In the genomic region with DNA sequence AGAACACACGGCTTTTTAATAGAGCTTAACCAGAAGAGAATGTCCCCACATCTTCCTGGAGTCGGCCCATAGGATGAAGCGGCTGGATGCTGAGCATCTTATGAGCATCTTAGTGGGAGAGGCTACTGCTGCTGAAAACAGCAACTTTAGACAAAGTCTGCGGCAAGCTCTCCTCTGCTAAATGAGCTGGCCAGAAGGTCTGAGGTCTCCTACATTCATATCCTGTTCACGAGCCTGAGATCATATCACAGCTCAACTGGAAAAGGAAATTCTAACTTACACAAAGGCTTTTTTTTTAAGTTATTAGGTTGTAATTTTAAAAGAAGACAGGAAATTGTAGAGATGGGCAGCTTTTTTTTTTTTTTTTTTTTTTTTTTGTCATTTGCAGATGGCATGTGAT, we compare ENCODE assay signal across 22 mouse cellular contexts. TPM values are rescaled to one million over a fixed set of nuclear protein-coding genes. Genes with fewer than 3 reads are reported as not detected.
DNase-seq lines count a peak whose midpoint lies in the region; ATAC-seq and TF ChIP-seq lines count a peak whose summit lies in the region.
"Had no signal": no experiment of that assay in that cellular context is flagged by ENCODE, and none has a peak within 500 bp of the region (broad histone marks: within the 10 kb centered on the region; RNA-seq: fewer than 3 reads in every experiment).

No protein-coding gene starts in this region.

- H3K27me3 ChIP-seq in midbrain, embryonic 11.5 days (ENCODE audit: control insufficient read depth, insufficient read depth, low read length) = no peaks in the 10 kb centered on the region
- H3K27me3 ChIP-seq in midbrain, embryonic 14.5 days (ENCODE audit: control insufficient read depth, insufficient read depth, low read length) = no peaks in the 10 kb centered on the region
- no peaks in the 10 kb centered on the region for H3K27me3 ChIP-seq in limb, embryonic 10.5 days (ENCODE audit: low read depth, poor library complexity, severe bottlenecking)
- H3K27me3 ChIP-seq in limb, embryonic 15.5 days = no peaks in the 10 kb centered on the region
- no peaks in the 10 kb centered on the region for H3K27me3 ChIP-seq in thymus, adult 2 months (ENCODE audit: control insufficient read depth, insufficient read depth, low read length)
- H3K27me3 ChIP-seq: embryonic facial prominence, embryonic 13.5 days; embryonic facial prominence, embryonic 15.5 days; forebrain, embryonic 13.5 days; forebrain, embryonic 15.5 days had no signal

- H3K4me1 ChIP-seq in midbrain, embryonic 11.5 days (ENCODE audit: control insufficient read depth, insufficient read depth, low read length) = no peaks in the 10 kb centered on the region
- H3K4me1 ChIP-seq in midbrain, embryonic 14.5 days (ENCODE audit: control insufficient read depth, insufficient read depth, low read length) = no peaks in the 10 kb centered on the region
- peaks cover 77% of the 10 kb centered on the region for H3K4me1 ChIP-seq in limb, embryonic 10.5 days
- peaks cover 44% of the 10 kb centered on the region for H3K4me1 ChIP-seq in limb, embryonic 15.5 days
- no peaks in the 10 kb centered on the region for H3K4me1 ChIP-seq in thymus, adult 2 months (replicated peaks; ENCODE audit: control insufficient read depth, insufficient read depth, low read length)
- H3K4me1 ChIP-seq: forebrain, embryonic 13.5 days; forebrain, embryonic 15.5 days had no signal

- no peak for TF ChIP-seq POLR2A in thymus, adult 2 months (IDR thresholded peaks at IDR 0.05; ENCODE audit: control insufficient read depth, extremely low read depth, insufficient read depth, low read length, poor library complexity)

- no peak for ATAC-seq in midbrain, embryonic 11.5 days (ENCODE audit: low FRiP score)
- no peak for ATAC-seq in midbrain, embryonic 14.5 days (ENCODE audit: low FRiP score, low TSS enrichment)
- no peak for ATAC-seq in limb, embryonic 15.5 days (ENCODE audit: insufficient number of reproducible peaks, low FRiP score, low TSS enrichment, low read depth)
- ATAC-seq: forebrain, embryonic 13.5 days; forebrain, embryonic 15.5 days had no signal

- H3K36me3 ChIP-seq in midbrain, embryonic 11.5 days (ENCODE audit: control insufficient read depth, insufficient read depth, low read length) = no peaks in the 10 kb centered on the region
- no peaks in the 10 kb centered on the region for H3K36me3 ChIP-seq in midbrain, embryonic 14.5 days (ENCODE audit: control insufficient read depth, insufficient read depth, low read length)
- H3K36me3 ChIP-seq in limb, embryonic 10.5 days = peaks cover 35% of the 10 kb centered on the region
- H3K36me3 ChIP-seq in limb, embryonic 15.5 days = no peaks in the 10 kb centered on the region
- no peaks in the 10 kb centered on the region for H3K36me3 ChIP-seq in thymus, adult 2 months (ENCODE audit: control insufficient read depth, insufficient read depth, low read length)
- H3K36me3 ChIP-seq: embryonic facial prominence, embryonic 15.5 days; forebrain, embryonic 15.5 days had no signal

- whole genome bisulfite sequencing in midbrain, embryonic 11.5 days = 84% methylated on average over 5 of the region's 5 CpGs
- 91% methylated on average over 5 of the region's 5 CpGs for WGBS in midbrain, embryonic 14.5 days
- 76% methylated on average over 5 of the region's 5 CpGs for WGBS in limb, embryonic 10.5 days
- WGBS in limb, embryonic 15.5 days = 50% methylated on average over 5 of the region's 5 CpGs
- WGBS in thymus, adult 2 months = 84% methylated on average over 5 of the region's 5 CpGs

- intact Hi-C loops in gastrocnemius, adult 2 months (cut with DNase I) = no loop called here

- no peak for DNase-seq in gastrocnemius, adult 2 months
- DNase-seq in gastrocnemius, adult 8-10 months (ENCODE audit: low spot score in 2 of 2) = no peak
- DNase-seq in midbrain, embryonic 11.5 days (ENCODE audit: low spot score, missing footprints) = peak; percentile 73
- DNase-seq in midbrain, embryonic 14.5 days = no peak
- DNase-seq in limb, embryonic 10.5 days (ENCODE audit: low spot score) = peak; percentile 31
- no peak for DNase-seq in thymus, adult 2 months
- no peak for DNase-seq in frontal cortex, postnatal 10 days (ENCODE audit: low spot score in 2 of 2)
- DNase-seq: adrenal gland, adult 2 months; adrenal gland, postnatal 10 days; adrenal gland, postnatal 25 days; cerebellum, adult 11 months; cerebellum, adult 18-20 months; cerebellum, adult 8-10 months; cerebellum, adult 9-11 months; cerebellum, postnatal 14 days; cerebellum, postnatal 36 days had no signal

- no peak overlapping the region for H3K4me3 ChIP-seq in gastrocnemius, adult 2 months
- H3K4me3 ChIP-seq in midbrain, embryonic 11.5 days (ENCODE audit: low read depth, low read length) = no peak overlapping the region
- no peak overlapping the region for H3K4me3 ChIP-seq in midbrain, embryonic 14.5 days (replicated peaks; ENCODE audit: low read depth, low read length)
- no peak overlapping the region for H3K4me3 ChIP-seq in limb, embryonic 10.5 days
- H3K4me3 ChIP-seq in limb, embryonic 15.5 days = no peak overlapping the region
- no peak overlapping the region for H3K4me3 ChIP-seq in thymus, adult 2 months (ENCODE audit: control insufficient read depth, insufficient read depth, low read length)
- H3K4me3 ChIP-seq: embryonic facial prominence, embryonic 13.5 days; embryonic facial prominence, embryonic 15.5 days; forebrain, embryonic 13.5 days; forebrain, embryonic 15.5 days had no signal

- H3K9me3 ChIP-seq in midbrain, embryonic 11.5 days (ENCODE audit: control insufficient read depth, low read length) = no peaks in the 10 kb centered on the region; the same call in 1 of the 2 replicates
- no peaks in the 10 kb centered on the region for H3K9me3 ChIP-seq in midbrain, embryonic 14.5 days (ENCODE audit: control insufficient read depth, low read length)
- no peaks in the 10 kb centered on the region for H3K9me3 ChIP-seq in limb, embryonic 10.5 days (replicated peaks)
- H3K9me3 ChIP-seq in limb, embryonic 15.5 days = no peaks in the 10 kb centered on the region
- H3K9me3 ChIP-seq: embryonic facial prominence, embryonic 13.5 days; embryonic facial prominence, embryonic 15.5 days; forebrain, embryonic 13.5 days; forebrain, embryonic 15.5 days had no signal

- peak overlapping the region; percentile 38; the same call in 1 of the 2 replicates for H3K27ac ChIP-seq in gastrocnemius, adult 2 months
- H3K27ac ChIP-seq in midbrain, embryonic 11.5 days (ENCODE audit: low read depth, low read length) = no peak overlapping the region
- no peak overlapping the region for H3K27ac ChIP-seq in midbrain, embryonic 14.5 days (replicated peaks; ENCODE audit: low read depth, low read length)
- H3K27ac ChIP-seq in limb, embryonic 10.5 days = no peak overlapping the region
- H3K27ac ChIP-seq in limb, embryonic 15.5 days = 0 out of 2 replicates have a peak overlapping the region, but pooled peaks have one; percentile 22
- no peak overlapping the region for H3K27ac ChIP-seq in thymus, adult 2 months (ENCODE audit: control insufficient read depth, insufficient read depth, low read length)
- H3K27ac ChIP-seq: embryonic facial prominence, embryonic 13.5 days; forebrain, embryonic 13.5 days; forebrain, embryonic 15.5 days had no signal

- H3K4me2 ChIP-seq in midbrain, embryonic 11.5 days = no peak overlapping the region
- no peak overlapping the region for H3K4me2 ChIP-seq in midbrain, embryonic 14.5 days (ENCODE audit: low read length)
- H3K4me2 ChIP-seq in limb, embryonic 15.5 days = no peak overlapping the region
- H3K4me2 ChIP-seq: embryonic facial prominence, embryonic 15.5 days; forebrain, embryonic 13.5 days; forebrain, embryonic 15.5 days had no signal

- no peak for TF ChIP-seq CTCF in gastrocnemius, adult 2 months (IDR thresholded peaks at IDR 0.05)
- TF ChIP-seq CTCF in thymus, adult 2 months (IDR thresholded peaks at IDR 0.05; ENCODE audit: borderline replicate concordance, control insufficient read depth, extremely low read depth, insufficient read depth, low read length, poor library complexity) = no peak

- no peak overlapping the region for H3K9ac ChIP-seq in midbrain, embryonic 11.5 days (ENCODE audit: low read length)
- H3K9ac ChIP-seq in midbrain, embryonic 14.5 days (replicated peaks; ENCODE audit: low read length) = no peak overlapping the region
- no peak overlapping the region for H3K9ac ChIP-seq in limb, embryonic 15.5 days
- H3K9ac ChIP-seq: embryonic facial prominence, embryonic 13.5 days; embryonic facial prominence, embryonic 15.5 days; forebrain, embryonic 13.5 days; forebrain, embryonic 15.5 days had no signal

RNA-seq across cellular contexts. Expression of a gene that starts 33.2 kb away (rescaled TPM):
- 10 to 100 TPM in 1 of 2 experiments, 1 to 10 TPM in 1; 5.3 to 13.8 TPM for total RNA-seq in gastrocnemius, adult 2 months (2021)
- total RNA-seq in gastrocnemius, adult 8-10 months (2022) = 1 to 10 TPM; 4.4 to 9.5 (median 8.5) TPM
- polyA plus RNA-seq in midbrain, embryonic 11.5 days (2014; fragmentation: Nextera tagmentation; extraction: Ambion mirVana) = 45.2 and 50.7 TPM in 2 replicates
- polyA plus RNA-seq in midbrain, embryonic 14.5 days (2014; fragmentation: Nextera tagmentation; extraction: Ambion mirVana) = 9.8 and 20.6 TPM in 2 replicates
- 197 and 253 TPM in 2 replicates for polyA plus RNA-seq in limb, embryonic 10.5 days (2016; fragmentation: Nextera tagmentation; extraction: Ambion mirVana)
- 150 and 151 TPM in 2 replicates for polyA plus RNA-seq in limb, embryonic 15.5 days (2015; fragmentation: Nextera tagmentation; extraction: Ambion mirVana)
- 12.6 and 16.6 TPM in 2 replicates for polyA plus RNA-seq in thymus, adult 2 months (2012; rRNA removed)
- total RNA-seq: MEL had no signal

Comparison
In these comparisons a context has a peak if more than half of its experiments do, and no peak if none do; other contexts are left out.
1. DNase-seq: peak in midbrain, embryonic 11.5 days (single experiment) and limb, embryonic 10.5 days (single experiment); none in gastrocnemius, adult 2 months (single experiment), gastrocnemius, adult 8-10 months (0 of 2), midbrain, embryonic 14.5 days (single experiment), thymus, adult 2 months (single experiment) and frontal cortex, postnatal 10 days (0 of 2).
2. H3K27ac ChIP-seq: peak in gastrocnemius, adult 2 months (single experiment) and limb, embryonic 15.5 days (single experiment); none in midbrain, embryonic 11.5 days (single experiment), midbrain, embryonic 14.5 days (single experiment), limb, embryonic 10.5 days (single experiment) and thymus, adult 2 months (single experiment).